Comparison of ENCODE assay signal across 20 mouse cellular contexts in genomic region chr13:58366373-58366772, GRCm38 (mm10).
"Had no signal": no experiment of that assay in that cellular context is flagged by ENCODE, and none has a peak within 500 bp of the region (broad histone marks: within the 10 kb centered on the region; RNA-seq: fewer than 3 reads in every experiment).

No protein-coding gene starts in this region.

- H3K4me3 ChIP-seq: layer of hippocampus, adult 2 months; limb, embryonic 10.5 days; limb, embryonic 13.5 days; liver, embryonic 13.5 days had no signal

- H3K4me2 ChIP-seq: limb, embryonic 13.5 days; liver, embryonic 13.5 days; lung, embryonic 14.5 days; midbrain, embryonic 11.5 days had no signal

- H3K27ac ChIP-seq: layer of hippocampus, adult 2 months; limb, embryonic 10.5 days; limb, embryonic 13.5 days; liver, embryonic 13.5 days; stomach, postnatal 0 days had no signal

- DNase-seq: kidney, adult 9 months; kidney, postnatal 14 days; kidney, postnatal 4 days; layer of hippocampus, adult 9-11 months; liver; liver, embryonic 13.5 days; lung, embryonic 14.5 days; midbrain, embryonic 14.5 days; right cerebral cortex, adult 18-20 months; right cerebral cortex, postnatal 14 days; right cerebral cortex, postnatal 4 days; thymus, adult 2 months; thymus, postnatal 14 days; thymus, postnatal 4 days had no signal

- H3K27me3 ChIP-seq: limb, embryonic 13.5 days; liver, embryonic 13.5 days had no signal

- H3K9ac ChIP-seq: limb, embryonic 13.5 days; liver, embryonic 13.5 days; lung, embryonic 14.5 days had no signal

- H3K9me3 ChIP-seq: limb, embryonic 10.5 days; limb, embryonic 13.5 days; liver, embryonic 13.5 days had no signal

- ATAC-seq: lung, postnatal 0 days had no signal

- H3K36me3 ChIP-seq: limb, embryonic 10.5 days; limb, embryonic 13.5 days; liver, embryonic 13.5 days had no signal

- H3K4me1 ChIP-seq: limb, embryonic 10.5 days; limb, embryonic 13.5 days had no signal
